Mouse (Mus musculus) liver, embryonic 15.5 days (tissue): Measurements from ENCODE around the gene Arap1. TPM values are rescaled to one million over a fixed set of nuclear protein-coding genes. Genes with fewer than 3 reads are reported as not detected.

Experiments used
- ATAC-seq: fragments of 200-750 bp; cut with Nextera tagmentation; 2 replicates; pipeline ENCODE4 v1.8.0; 2017; ENCODE audit warnings: moderate number of reproducible peaks, mild to moderate bottlenecking, moderate library complexity; ENCODE audit not compliant: insufficient read depth
- H3K27ac ChIP-seq: fragments of 300-500 bp; sonication (generic); replicated peaks from 2 replicates; pipeline ENCODE4 v1.5.1; 2015; ENCODE audit warnings: mild to moderate bottlenecking, inconsistent platforms
- H3K27me3 ChIP-seq: fragments of 300-500 bp; sonication (generic); 2 replicates; pipeline ENCODE4 v1.6.1; 2015; ENCODE audit warnings: mild to moderate bottlenecking, inconsistent platforms
- H3K36me3 ChIP-seq: fragments of 300-500 bp; sonication (generic); replicated peaks from 2 replicates; pipeline ENCODE4 v1.6.1; 2015; ENCODE audit warnings: moderate library complexity, mild to moderate bottlenecking, inconsistent platforms
- H3K4me1 ChIP-seq: fragments of 300-500 bp; sonication (generic); replicated peaks from 2 replicates; pipeline ENCODE4 v1.6.1; 2015; ENCODE audit warnings: inconsistent platforms
- H3K4me2 ChIP-seq: fragments of 300-500 bp; sonication (generic); 2 replicates; pipeline ENCODE4 v1.6.1; 2015; ENCODE audit warnings: moderate library complexity, mild to moderate bottlenecking, inconsistent platforms
- H3K4me3 ChIP-seq: fragments of 300-500 bp; sonication (generic); replicated peaks from 2 replicates; pipeline ENCODE4 v1.5.1; 2015; ENCODE audit warnings: mild to moderate bottlenecking, inconsistent platforms
- H3K9ac ChIP-seq: fragments of 300-500 bp; sonication (generic); 2 replicates; pipeline ENCODE4 v1.6.1; 2015; ENCODE audit warnings: moderate library complexity, mild to moderate bottlenecking, inconsistent platforms
- H3K9me3 ChIP-seq: fragments of 300-500 bp; sonication (generic); replicated peaks from 2 replicates; pipeline ENCODE4 v1.6.1; 2016; ENCODE audit warnings: inconsistent platforms
- WGBS: fragments of 180-500 bp; shearing (Covaris S2); methylation state at CpG from one replicate; pipeline ENCODE4 v1.1.7; 2015; ENCODE audit warnings: mixed read lengths; ENCODE audit not compliant: insufficient replicate concordance; 5-methylcytosine and 5-hydroxymethylcytosine counted together
- polyA plus RNA-seq: library from polyadenylated mRNA; unstranded; fragments of >200 nt; fragmentation: Nextera tagmentation; extraction: Ambion mirVana; gene quantifications from 2 replicates; pipeline ENCODE4 v1.2.1, GENCODE M21; 2015

Arap1 gene
- polyA plus RNA-seq, 1 experiment from 2014 or later: 14.5 TPM

DNA sequence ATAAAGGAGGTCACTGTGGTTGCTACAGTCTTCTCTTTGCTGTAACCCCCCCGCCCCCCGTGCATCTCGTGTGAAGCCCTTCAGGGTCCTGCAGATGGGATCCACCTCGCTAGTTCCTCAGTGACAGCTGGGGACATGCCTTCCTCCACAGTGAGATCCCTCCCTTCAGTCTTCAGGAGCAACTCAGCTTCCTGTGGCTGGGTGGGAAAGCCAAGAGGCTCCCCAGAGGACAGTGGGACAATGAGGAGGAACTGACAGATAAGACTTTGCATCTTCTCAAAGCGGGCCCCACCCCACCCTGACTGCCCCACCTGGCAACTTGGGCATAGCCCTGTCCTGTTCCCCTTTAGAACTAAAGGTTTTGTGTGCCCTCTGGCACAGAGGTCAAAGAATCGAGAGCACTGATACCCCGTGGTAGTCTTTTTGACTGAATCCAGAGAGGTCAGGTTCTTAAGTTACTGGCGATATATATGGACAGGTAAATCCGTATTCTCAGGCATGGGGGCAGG lies 111.5 kb downstream of the Arap1 start:
- Histone ChIP-seq H3K4me2 (no peak overlapping the region), H3K27ac (no peak overlapping the region), H3K4me3 (no peak overlapping the region), H3K36me3 (no peaks in the 10 kb centered on the region), H3K4me1 (0 out of 2 replicates have a peak, but pooled peaks cover 2% of the 10 kb centered on the region), H3K9me3 (no peaks in the 10 kb centered on the region), H3K9ac (no peak overlapping the region), H3K27me3 (peaks cover 14% of the 10 kb centered on the region)
- no peak for ATAC-seq
- 46% methylated on average over 9 of the region's 9 CpGs for WGBS

DNA sequence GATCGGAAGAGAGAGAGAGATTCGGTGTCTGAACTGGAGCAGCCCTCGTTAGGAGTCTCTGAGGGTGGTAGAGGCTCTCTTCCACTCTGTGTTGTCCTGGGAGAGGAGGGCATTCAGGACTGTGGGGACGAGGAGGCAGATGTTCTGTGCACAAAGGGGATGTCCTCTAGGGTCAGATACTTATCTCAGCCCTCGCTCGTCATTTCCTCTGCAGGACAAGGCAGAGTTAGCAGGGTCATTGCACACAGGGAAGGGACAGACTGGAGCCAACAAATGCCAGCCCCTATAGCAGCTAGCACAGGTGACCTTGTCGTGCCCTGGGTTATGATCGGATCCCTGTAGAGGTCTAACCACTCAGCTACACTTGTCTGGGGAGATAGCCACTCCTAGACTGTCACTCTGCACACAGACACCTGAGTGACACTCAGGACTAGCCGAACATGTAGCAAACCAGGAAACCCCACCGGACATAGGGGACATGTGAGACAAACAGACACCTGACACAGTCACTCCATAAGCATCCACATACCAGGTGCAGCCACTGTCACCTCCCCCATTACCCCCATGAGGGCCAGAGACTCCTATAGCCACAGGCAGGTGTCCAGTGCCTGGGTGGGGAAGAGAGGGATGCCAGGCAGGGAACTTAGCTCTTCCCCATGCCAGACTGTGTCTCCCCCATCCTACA lies 112.2 kb downstream of the Arap1 start:
- no peak overlapping the region for H3K27ac ChIP-seq
- no peak for ATAC-seq
- no peaks in the 10 kb centered on the region for H3K9me3 ChIP-seq
- no peak overlapping the region for H3K4me3 ChIP-seq
- H3K4me1 ChIP-seq: peaks cover 6% of the 10 kb centered on the region
- H3K36me3 ChIP-seq: no peaks in the 10 kb centered on the region
- peaks cover 11% of the 10 kb centered on the region for H3K27me3 ChIP-seq
- H3K4me2 ChIP-seq: no peak overlapping the region
- 30% methylated on average over 10 of the region's 10 CpGs for WGBS
- H3K9ac ChIP-seq: no peak overlapping the region

DNA sequence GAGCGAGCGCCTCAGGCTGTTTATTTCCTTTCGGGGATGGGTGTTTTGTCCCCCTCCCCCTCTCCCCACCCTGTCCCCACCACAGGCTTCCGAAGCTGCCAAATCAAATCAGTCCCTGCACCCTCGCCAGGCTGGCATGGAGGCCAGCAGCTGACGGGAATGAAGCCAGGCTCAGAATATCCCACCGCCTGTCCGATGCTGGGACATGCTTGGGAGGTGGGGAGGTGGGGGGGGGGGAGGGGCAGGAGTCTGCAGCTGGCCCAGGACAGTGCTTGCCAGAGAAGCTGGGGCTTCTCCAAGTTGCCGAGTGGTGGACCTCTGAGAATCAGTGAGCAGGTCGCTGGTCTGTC lies 112.7 kb downstream of the Arap1 start:
- H3K27ac ChIP-seq: no peak overlapping the region
- no peak overlapping the region for H3K4me3 ChIP-seq
- no peaks in the 10 kb centered on the region for H3K9me3 ChIP-seq
- H3K27me3 ChIP-seq: 0 out of 2 replicates have a peak, but pooled peaks cover 7% of the 10 kb centered on the region
- H3K9ac ChIP-seq: no peak overlapping the region
- no peak for ATAC-seq
- H3K4me2 ChIP-seq: no peak overlapping the region
- no peaks in the 10 kb centered on the region for H3K36me3 ChIP-seq
- H3K4me1 ChIP-seq: peaks cover 11% of the 10 kb centered on the region
- WGBS: 51% methylated on average over 10 of the region's 10 CpGs

- WGBS: 74% methylated on average over 11 of the region's 11 CpGs
These were observed 113.7 kb downstream of the Arap1 start for GRCm38 (mm10) chr7:101461571-101461970.

More at GRCm38 (mm10) chr7:101461571-101461970, 113.7 kb downstream of the Arap1 start:
- Histone ChIP-seq H3K9ac (no peak overlapping the region), H3K27me3 (no peaks in the 10 kb centered on the region), H3K4me1 (peaks cover 16% of the 10 kb centered on the region), H3K4me2 (no peak overlapping the region), H3K4me3 (no peak overlapping the region), H3K36me3 (no peaks in the 10 kb centered on the region), H3K27ac (no peak overlapping the region), H3K9me3 (no peaks in the 10 kb centered on the region)
- ATAC-seq: no peak

Other genes starting within 250 kb of the Arap1 start
- gene Atg16l2, start 45.8 kb upstream of the Arap1 start, polyA plus RNA-seq: 5.2 and 5.9 TPM in 2 replicates
- 122 and 143 TPM in 2 replicates for gene Stard10, start 31.0 kb upstream of the Arap1 start, polyA plus RNA-seq
- gene Gm45837, start 62.8 kb downstream of the Arap1 start, polyA plus RNA-seq: 0.16 TPM in 1 of 2 replicates, not detected in the other
- 12.0 and 13.9 TPM in 2 replicates for gene Pde2a, start 73.6 kb downstream of the Arap1 start, polyA plus RNA-seq
- gene Art2b, start 237.5 kb downstream of the Arap1 start, polyA plus RNA-seq: 0.03 TPM in 1 of 2 replicates, not detected in the other